Mouse (Mus musculus): Measurements from ENCODE around the gene Ankrd13a.

- TF ChIP-seq CTCF (IDR thresholded peaks at IDR 0.05; ENCODE audit: low read depth) (no peak), EP300 (IDR thresholded peaks at IDR 0.05; ENCODE audit: low read depth) (no peak)
Observed at GRCm38 (mm10) chr5:114825978-114826691, 51.7 kb downstream of the Ankrd13a start.

All from heart, postnatal 0 days (tissue).